ENCODE assay signal across 10 mouse cellular contexts in genomic region chr13:101810667-101811066, GRCm38 (mm10). TPM values are rescaled to one million over a fixed set of nuclear protein-coding genes. Genes with fewer than 3 reads are reported as not detected.
DNase-seq lines count a peak whose midpoint lies in the region; ATAC-seq lines count a peak whose summit lies in the region.
"Had no signal": no experiment of that assay in that cellular context is flagged by ENCODE, and none has a peak within 500 bp of the region (broad histone marks: within the 10 kb centered on the region; RNA-seq: fewer than 3 reads in every experiment).

No protein-coding gene starts in this region.

- no peaks in the 10 kb centered on the region for H3K27me3 ChIP-seq in heart, embryonic 11.5 days (ENCODE audit: control insufficient read depth, insufficient read depth, low read length)
- H3K27me3 ChIP-seq: forebrain, embryonic 15.5 days had no signal

- intact Hi-C loops in heart, postnatal 36 days (cut with DNase I): no loop called here
- intact Hi-C loops in left cerebral cortex, postnatal 14 days (cut with DNase I): no loop called here

- no peak overlapping the region for H3K27ac ChIP-seq in heart, embryonic 11.5 days (ENCODE audit: low read depth, low read length)
- H3K27ac ChIP-seq: forebrain, embryonic 15.5 days had no signal

- no peak overlapping the region for H3K4me3 ChIP-seq in heart, embryonic 11.5 days (ENCODE audit: low read depth, low read length)
- H3K4me3 ChIP-seq: forebrain, embryonic 15.5 days; megakaryocyte, embryonic 14.5 days had no signal

- peak; percentile 26 to 39 for DNase-seq in heart, postnatal 36 days
- DNase-seq in adrenal gland, postnatal 14 days: peak; percentile 65
- DNase-seq in frontal cortex, postnatal 36 days (ENCODE audit: low spot score in 2 of 2): peak; percentile 18 to 64
- peak; percentile 57 to 59 for DNase-seq in left cerebral cortex, postnatal 14 days (ENCODE audit: low spot score in 2 of 2)
- DNase-seq in c-Kit-positive CD71-positive TER-119-positive erythroid progenitor cells, embryonic 14.5 days (ENCODE audit: low spot score): no peak
- no peak for DNase-seq in spleen, postnatal 10 days (ENCODE audit: low spot score in 2 of 2)

- no peaks in the 10 kb centered on the region for H3K9me3 ChIP-seq in heart, embryonic 11.5 days (replicated peaks; ENCODE audit: control insufficient read depth, low read length)
- H3K9me3 ChIP-seq: forebrain, embryonic 15.5 days had no signal

- H3K9ac ChIP-seq in heart, embryonic 11.5 days (ENCODE audit: low read depth, low read length): no peak overlapping the region
- H3K9ac ChIP-seq: forebrain, embryonic 15.5 days had no signal

- no peaks in the 10 kb centered on the region for H3K36me3 ChIP-seq in heart, embryonic 11.5 days (ENCODE audit: control insufficient read depth, insufficient read depth, low read length)
- H3K36me3 ChIP-seq: forebrain, embryonic 15.5 days had no signal

- 78% methylated on average over 7 of the region's 7 CpGs for WGBS in heart, embryonic 11.5 days (ENCODE audit: insufficient replicate concordance)

- no peaks in the 10 kb centered on the region for H3K4me1 ChIP-seq in heart, embryonic 11.5 days (ENCODE audit: control insufficient read depth, insufficient read depth, low read length)

- no peak for ATAC-seq in heart, embryonic 11.5 days (replicated peaks; ENCODE audit: insufficient number of reproducible peaks, low FRiP score, low TSS enrichment)
- no peak for ATAC-seq in inflammation-experienced regulatory T-cells, adult 6 months
- ATAC-seq: forebrain, embryonic 15.5 days had no signal

- H3K4me2 ChIP-seq in heart, embryonic 11.5 days: no peak overlapping the region
- H3K4me2 ChIP-seq: forebrain, embryonic 15.5 days had no signal

RNA-seq across cellular contexts. Expression of gene Pik3r1, which starts 42.6 kb away (rescaled TPM):
- total RNA-seq in heart, postnatal 36 days (2021): 100 to 1,000 TPM; 102 to 142 TPM
- polyA plus RNA-seq in heart, embryonic 11.5 days (2014; fragmentation: Nextera tagmentation; extraction: Ambion mirVana): 11.5 and 16.6 TPM in 2 replicates
- 109 and 110 TPM in 2 replicates for total RNA-seq in adrenal gland, postnatal 14 days (2021)
- 100 to 1,000 TPM; 145 to 173 TPM for total RNA-seq in left cerebral cortex, postnatal 14 days (2021)
- 10 to 100 TPM; 78.0 to 94.8 (median 90.1) TPM for polyA plus RNA-seq in inflammation-experienced regulatory T-cells, adult 6 months (2017; shearing (Covaris generic))

Comparison
In these comparisons a context has a peak if more than half of its experiments do, and no peak if none do; other contexts are left out.
1. DNase-seq: peak in heart, postnatal 36 days (2 of 2), adrenal gland, postnatal 14 days (single experiment), frontal cortex, postnatal 36 days (2 of 2) and left cerebral cortex, postnatal 14 days (2 of 2); none in c-Kit-positive CD71-positive TER-119-positive erythroid progenitor cells, embryonic 14.5 days (single experiment) and spleen, postnatal 10 days (0 of 2).